Mouse (Mus musculus) gastrocnemius, postnatal 10 days (tissue): ENCODE measurements around the gene Nav2. TPM values are rescaled to one million over a fixed set of nuclear protein-coding genes. Genes with fewer than 3 reads are reported as not detected.

ENCODE experiments used
- DNase-seq: peaks from one replicate; pipeline ENCODE4 v3.0.0; 2021; ENCODE audit warnings: mixed read lengths
- total RNA-seq, 2 experiments: library from RNA; stranded (reverse); gene quantifications; 2 replicates each; pipeline ENCODE4 v1.2.3; 2021

The Nav2 gene
- total RNA-seq, 2 experiments from 2014 or later, result 55.8 to 80.1 TPM

- no peak for DNase-seq
These were observed 19.8 kb upstream of the Nav2 start for GRCm38 (mm10) chr7:48888751-48889150.

DNA sequence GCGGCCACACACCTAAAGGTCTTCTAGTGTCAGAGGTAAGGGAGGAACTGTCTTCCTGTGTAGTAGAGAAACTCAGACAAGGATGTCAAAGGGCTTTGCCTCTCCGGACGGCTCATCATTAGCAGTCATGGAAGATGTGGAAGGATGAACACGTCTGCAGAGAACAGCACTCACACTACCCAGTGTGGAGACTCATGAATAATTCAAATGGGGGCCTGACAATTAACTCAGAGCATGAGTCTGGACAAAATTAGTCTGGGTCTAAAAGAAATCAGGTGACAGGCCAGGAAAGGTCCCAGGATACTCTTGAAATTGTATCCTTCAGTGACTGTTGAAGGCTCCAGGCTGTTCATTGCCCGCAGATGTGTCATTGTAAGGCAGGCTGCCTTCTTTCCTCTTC is 17.5 kb upstream of the Nav2 start:
- DNase-seq, result no peak

- DNase-seq, result no peak
These were observed 15.4 kb upstream of the Nav2 start for GRCm38 (mm10) chr7:48893093-48893492.

- peak; percentile 72 for DNase-seq
These were observed 14.4 kb upstream of the Nav2 start for GRCm38 (mm10) chr7:48894152-48894551.

GRCm38 (mm10) chr7:48894763-48895162 is 13.8 kb upstream of the Nav2 start:
- no peak for DNase-seq

DNA sequence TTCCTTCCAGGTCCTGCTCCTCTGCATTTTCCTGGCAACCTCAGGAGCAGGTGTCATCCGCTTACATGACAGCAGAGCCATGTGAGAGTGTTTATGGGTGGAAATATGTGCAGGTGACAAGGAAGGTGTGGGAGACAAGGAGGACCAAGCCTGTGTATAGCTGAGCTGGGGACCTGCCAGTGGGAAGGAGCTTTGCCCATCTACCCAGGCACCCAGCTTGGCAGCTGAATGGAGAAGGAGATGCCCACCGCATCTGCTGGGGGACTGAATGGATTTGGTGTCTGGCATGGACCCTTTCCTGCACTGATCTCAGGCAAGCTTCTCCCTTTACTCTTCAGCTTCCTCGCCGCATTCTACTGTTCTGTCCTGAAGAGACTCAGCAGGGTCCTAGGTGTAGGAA is 13.0 kb upstream of the Nav2 start:
- no peak for DNase-seq

DNA sequence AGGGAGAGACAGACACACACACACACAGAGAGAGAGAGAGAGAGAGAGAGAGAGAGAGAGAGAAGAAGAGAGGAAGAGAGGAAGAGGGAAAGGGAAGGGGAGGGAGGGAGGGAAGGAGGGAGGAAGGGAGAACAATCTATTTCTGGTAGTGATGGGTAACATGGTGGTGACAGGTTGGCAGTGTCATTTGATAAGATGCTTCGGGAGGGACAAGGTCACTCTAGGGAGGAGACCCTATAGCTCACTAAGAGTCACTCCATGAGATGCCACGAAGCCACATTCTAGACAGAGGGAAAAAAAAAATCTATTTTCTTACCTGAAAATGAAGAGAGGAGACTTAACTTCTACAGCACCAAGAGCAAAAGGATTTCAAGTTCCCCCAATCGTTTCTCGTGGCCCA is 12.5 kb upstream of the Nav2 start:
- no peak for DNase-seq

GRCm38 (mm10) chr7:48897539-48898163 is 10.9 kb upstream of the Nav2 start:
- no peak for DNase-seq

DNA sequence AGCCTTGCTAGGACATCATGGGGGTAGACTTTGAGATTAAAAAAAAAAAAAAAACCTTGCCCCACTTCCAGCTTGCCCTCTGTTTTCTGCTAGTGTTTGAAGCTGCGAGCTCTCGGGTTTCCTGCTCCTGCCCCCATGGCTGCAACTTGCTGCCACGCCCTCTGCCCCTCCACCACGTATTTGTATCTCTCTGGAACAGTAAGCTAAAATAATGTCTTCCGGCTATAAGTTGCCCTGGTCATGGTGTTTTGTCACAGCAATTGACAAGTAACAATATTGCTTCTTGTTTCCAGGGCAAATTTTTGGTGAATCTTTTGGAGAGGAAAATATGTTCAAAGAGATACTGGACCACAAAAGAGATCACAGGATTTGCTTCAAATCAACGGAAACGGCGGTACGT is 10.1 kb upstream of the Nav2 start:
- DNase-seq, result no peak

- no peak for DNase-seq
These were observed 7.9 kb upstream of the Nav2 start for GRCm38 (mm10) chr7:48900408-48901167.

- no peak for DNase-seq
These were observed 6.1 kb upstream of the Nav2 start for GRCm38 (mm10) chr7:48902454-48902853.

- no peak for DNase-seq
These were observed 791 bp downstream of the Nav2 start for GRCm38 (mm10) chr7:48909342-48909671.

GRCm38 (mm10) chr7:48910282-48910681 is 1.8 kb downstream of the Nav2 start:
- DNase-seq, result no peak

DNA sequence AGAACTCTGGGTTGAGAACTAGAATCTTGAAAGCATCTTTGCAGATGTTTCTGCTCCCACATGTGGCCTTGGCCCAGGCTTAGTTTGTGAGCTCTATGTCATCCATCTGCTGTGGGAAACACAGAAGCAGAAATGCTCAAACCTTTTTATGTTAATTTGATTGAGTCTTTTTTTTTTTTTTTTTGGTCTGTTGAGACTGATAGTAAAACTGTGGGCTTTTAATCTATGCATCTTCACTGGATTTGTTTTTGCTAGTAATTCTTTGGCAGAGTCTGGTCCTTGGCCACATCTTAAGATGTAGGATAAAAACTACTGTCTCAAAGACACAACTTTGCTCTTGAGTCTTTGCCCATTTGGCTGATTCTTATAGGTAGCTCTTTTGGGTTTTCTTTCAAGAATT is 2.6 kb downstream of the Nav2 start:
- DNase-seq, result no peak

GRCm38 (mm10) chr7:48914630-48915506 is 6.4 kb downstream of the Nav2 start:
- DNase-seq, result no peak

DNA sequence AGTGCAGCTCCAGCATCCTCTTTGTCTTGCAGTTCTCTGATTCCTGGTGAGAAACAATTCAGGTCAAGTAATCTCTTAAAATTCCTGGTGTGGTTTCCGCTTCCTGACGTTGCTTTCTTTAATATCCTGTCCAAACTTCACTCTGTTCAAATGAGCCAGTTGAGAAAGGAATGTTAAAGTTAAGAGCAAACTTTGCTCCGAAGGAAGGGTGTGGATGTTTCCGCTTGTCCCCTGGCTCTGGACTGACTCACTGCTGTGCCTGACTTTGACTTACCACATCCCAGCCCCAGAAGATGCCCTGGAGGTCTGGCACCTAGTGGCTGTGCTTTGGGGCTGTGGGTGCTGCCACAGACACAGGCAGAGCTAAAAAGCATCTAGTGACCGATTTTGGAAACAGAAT is 8.9 kb downstream of the Nav2 start:
- no peak for DNase-seq

- no peak for DNase-seq
These were observed 9.5 kb downstream of the Nav2 start for GRCm38 (mm10) chr7:48917988-48918387.

DNA sequence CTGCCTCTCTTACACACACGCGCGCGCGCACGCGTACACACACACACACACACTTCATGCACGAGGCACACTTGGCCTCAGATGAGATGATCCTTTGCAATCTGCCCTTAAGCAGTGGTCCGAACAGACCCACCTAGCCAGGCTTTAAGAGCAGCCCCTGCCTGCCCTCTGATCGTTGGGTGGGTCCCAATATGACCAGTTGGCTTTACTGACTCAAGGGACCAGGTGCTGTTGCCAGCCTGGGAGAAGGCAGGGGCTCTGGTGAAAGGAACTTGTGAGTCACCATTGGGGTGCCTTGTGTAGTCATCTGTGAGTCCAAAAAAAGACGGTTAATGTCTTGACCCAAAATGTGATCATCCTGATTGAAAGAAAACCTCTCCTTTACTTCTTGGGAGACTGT is 9.9 kb downstream of the Nav2 start:
- DNase-seq, result no peak

DNA sequence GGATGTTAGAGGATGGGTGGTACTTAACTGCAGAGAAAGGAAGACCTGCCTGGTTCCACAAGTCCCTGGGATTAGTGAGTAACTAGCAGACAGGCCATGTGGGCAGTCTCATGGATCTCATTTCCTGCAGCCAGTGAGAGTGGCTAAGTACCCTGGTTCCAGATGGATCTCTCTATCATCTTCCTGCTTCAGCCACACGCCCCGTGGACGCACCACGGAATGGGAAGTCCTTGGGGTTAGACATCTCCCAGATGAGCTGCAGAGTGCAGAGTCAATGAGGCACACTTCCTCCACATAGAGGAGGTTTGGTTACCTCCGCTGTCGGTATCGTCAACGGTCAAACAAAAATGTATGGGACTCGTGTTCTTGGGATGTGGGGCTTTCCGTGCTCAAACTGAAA is 15.1 kb downstream of the Nav2 start:
- no peak for DNase-seq

DNA sequence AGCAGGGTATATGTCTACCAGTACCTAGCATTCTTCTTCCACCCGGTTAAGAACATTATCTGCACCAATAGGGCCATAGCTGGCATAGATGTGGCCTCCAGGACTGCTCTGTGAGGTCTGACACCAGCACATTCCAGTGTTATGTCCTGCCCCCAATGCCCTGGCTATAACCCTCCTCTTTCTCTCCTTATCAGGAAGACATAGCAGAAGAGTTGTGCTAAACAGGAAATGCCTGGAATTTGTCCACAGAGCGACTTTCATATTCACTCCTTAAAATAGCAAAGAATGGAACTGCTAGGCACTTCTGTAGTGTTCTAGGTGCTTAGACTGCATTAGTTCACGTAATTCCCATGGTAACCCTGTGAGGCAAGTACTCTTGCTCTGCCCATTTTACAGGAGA is 16.7 kb downstream of the Nav2 start:
- no peak for DNase-seq

DNA sequence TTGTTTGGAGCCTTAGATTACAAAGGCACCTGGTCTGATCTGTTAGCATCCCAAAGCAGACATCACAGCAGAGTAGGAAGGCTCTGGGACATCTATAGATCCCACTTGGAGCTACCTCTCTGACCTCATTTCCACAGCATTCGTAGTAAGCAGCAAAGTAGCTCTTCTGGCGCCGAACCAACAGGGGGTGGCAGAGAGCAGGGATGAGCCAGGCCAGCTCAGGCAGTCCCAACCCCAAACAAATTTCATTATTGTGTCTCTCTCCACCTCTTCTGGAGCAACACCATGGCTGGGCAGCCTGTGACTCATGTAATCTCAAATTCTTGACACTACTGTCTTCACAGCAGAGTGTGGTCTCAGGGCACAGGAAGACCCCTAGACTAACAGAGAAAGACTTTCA is 19.8 kb downstream of the Nav2 start:
- peak; percentile 70 for DNase-seq

DNA sequence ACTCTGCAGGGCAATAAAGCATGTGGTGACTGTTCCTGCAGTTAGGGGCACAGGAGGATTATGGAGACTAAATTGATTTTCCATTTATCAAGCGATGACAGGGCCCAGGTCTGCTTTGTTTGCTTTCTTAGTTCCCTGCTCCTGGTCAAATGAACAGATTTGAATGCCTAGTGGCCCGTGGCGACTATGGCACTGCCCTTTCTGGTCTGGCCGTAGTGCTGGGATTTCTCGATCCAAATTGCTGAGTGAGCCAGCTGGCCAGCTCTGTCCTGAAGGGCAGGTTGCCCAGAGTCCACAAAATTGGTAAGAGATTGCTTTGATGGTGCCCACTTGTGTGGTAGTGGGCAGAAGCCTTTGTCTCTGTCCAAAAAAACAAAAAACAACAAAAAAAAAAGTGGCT is 21.9 kb downstream of the Nav2 start:
- DNase-seq, result peak; percentile 9

- DNase-seq, result no peak
These were observed 23.6 kb downstream of the Nav2 start for GRCm38 (mm10) chr7:48932138-48932537.
